Mouse (Mus musculus): ENCODE results near the gene Rrp1. TPM values are rescaled to one million over a fixed set of nuclear protein-coding genes. Genes with fewer than 3 reads are reported as not detected.
"Not testable (repeated sequence)": the region's sequence is repeated elsewhere in the genome, so short reads cannot be mapped to it uniquely, and the experiment has no call there.

Rrp1 gene
- total RNA-seq, 2 experiments from 2014 or later: 349 to 350 TPM

DNA sequence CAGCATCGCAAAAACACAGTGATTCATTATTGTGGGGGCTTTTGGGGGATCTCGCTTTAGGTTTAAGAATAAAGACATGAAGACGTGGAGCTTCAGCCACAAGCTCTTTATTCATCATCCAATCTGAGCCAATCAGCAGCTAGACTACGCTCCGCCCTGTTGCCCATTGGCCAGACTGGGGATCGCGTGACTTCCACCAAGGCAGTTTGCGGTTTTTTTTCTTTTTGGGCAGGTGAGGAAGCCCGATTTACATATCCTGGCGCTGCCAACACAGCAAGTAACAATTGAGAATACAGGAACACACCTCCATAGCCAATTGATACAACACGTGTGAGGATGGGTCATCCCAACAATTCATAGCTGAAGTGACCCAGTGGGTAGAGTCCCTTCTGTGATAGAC is 15.2 kb upstream of the Rrp1 start:
- intact Hi-C loops (cut with DNase I): no loop called here

DNA sequence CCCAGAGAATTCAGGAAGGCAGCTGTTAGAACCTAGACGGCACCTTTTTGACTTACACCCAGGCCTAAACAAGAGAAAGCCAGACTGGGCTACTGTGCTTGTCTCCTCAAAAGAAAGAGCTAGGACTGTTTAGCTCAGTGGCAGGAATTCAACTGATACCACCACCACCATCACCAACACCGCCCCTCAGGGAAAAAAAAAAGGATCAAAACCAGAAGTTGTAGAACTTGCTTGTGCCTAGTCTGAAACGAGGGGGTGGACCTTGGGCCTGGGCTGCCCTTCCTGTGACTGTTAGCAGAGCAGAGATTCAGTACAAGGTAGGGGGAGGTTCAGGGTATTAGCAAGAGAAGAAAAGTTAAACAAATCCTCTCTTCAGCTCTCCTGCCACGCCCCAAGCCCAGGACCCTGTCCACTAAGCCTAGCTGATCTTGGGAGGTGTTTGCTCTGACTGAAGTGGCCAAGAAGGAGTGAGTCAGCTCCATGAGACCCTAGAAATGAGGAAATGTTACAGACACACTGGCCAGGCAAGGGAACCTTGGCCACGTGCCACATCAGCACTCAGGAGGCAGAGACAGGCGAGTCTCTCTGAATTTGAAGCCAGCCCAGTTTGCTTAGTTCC is 13.4 kb upstream of the Rrp1 start:
- intact Hi-C loops (cut with DNase I): no loop called here
- DNase-seq (ENCODE audit: low spot score in 2 of 2): no peak

More for the DNA sequence above, 15.2 kb upstream of the Rrp1 start:
- DNase-seq (ENCODE audit: low spot score in 2 of 2): no peak

DNA sequence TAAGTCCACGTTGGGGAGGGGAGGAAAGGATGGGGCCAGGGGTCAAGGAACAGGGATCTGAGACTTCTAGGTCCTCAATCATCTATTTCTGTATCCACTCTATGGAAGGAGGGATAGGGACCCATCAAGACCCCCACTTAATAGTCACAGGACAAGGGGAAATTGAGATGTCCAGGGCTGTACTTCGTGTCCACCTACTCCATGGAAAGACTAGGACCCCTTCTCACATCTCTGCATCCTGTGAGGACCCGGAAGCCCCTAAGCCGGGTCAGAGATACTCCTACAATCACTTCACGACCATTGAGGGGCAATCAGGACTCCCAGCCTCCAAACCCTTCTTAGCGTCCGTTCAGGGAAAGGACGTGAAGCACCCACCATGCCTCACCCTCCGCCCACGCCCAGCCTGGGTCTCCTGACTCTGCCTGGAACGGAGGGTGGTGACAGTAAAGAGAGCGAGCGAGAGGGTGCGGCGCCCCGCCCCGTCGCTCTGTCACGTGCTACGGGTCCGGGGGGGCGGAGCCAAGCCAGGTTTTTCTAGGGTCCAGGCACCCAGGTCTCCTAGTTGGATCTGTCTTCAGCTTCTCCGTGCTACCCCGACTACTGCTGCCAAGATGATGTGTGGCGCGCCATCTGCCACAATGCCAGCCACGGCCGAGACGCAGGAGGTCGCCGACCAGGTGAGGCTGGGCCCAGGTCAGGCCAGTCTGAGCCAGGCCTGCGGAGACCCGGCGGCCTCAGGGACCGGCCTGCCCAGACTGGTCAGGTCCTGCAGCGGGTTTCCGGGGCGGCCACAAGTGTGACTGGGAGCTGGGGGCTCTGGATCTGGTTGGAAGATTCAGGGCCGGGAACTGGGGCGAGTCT is 12.6 kb upstream of the Rrp1 start, which contains the start of gene Cstb:
Gene Cstb (plus strand): TSS at position 489 of the 861 bp plus-strand sequence.
- intact Hi-C loops (cut with DNase I): no loop called here
- peak; percentile 84 to 90 for DNase-seq (ENCODE audit: low spot score in 2 of 2)

DNA sequence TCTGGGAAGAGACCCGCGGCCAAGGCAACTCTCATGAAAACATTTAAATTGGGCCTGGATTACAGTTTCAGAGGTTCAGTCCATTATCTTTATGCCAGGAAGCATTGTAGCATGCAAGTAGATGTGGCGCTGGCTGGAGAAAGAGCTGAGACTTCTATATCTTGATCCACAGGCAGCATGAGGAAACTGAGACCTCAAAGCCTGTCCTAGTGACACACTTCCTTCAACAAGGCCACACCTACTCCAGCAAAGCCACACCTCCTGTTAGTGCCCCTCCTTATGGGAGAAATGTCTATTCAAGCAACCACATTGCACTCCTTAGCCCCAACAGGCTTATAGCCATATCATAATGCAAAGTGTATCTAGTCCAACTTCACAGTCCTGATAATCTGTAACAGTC is 9.8 kb upstream of the Rrp1 start:
- no peak for DNase-seq (ENCODE audit: low spot score in 2 of 2)
- intact Hi-C loops (cut with DNase I): no loop called here

DNA sequence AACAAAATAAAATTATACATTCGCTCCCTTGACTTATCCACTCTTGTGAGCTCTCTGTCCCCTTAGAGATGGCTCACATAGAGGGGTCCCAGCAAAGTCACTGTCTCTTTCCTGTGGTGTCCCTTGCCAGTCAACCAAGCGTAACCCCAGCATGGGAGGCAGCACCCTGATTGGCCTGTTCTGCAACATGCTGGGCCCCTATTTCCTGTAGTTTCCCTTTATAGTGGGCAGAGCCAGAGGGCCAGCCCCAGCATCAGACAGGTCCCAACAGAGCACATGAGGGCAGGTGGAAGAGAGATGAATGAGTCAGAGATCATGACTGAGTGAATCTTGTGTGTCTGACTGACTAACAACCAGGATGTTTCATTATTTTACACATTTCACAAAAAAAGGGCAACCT is 8.1 kb upstream of the Rrp1 start:
- no peak for DNase-seq (ENCODE audit: low spot score in 2 of 2)
- intact Hi-C loops (cut with DNase I): no loop called here

DNA sequence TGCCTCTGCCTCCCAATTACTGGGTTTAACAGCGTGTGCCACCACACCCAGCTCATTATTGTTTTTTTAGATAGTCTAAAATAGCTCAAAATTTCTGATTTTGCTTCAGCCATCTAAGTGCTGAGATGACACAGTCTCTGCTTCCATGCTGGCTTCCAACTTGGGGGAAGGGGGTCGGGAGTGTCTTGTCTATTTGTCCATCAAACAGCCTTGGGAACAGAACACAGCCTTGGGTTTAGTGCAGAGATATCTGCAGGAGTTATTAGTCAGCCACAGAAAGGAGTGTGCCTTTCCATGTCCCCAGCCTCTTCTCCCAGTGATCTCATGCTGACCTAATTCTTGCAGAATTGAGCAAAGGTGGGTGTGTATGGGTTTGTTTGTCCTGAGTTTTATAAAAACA is 5.9 kb upstream of the Rrp1 start:
- intact Hi-C loops (cut with DNase I): no loop called here
- no peak for DNase-seq (ENCODE audit: low spot score in 2 of 2)

DNA sequence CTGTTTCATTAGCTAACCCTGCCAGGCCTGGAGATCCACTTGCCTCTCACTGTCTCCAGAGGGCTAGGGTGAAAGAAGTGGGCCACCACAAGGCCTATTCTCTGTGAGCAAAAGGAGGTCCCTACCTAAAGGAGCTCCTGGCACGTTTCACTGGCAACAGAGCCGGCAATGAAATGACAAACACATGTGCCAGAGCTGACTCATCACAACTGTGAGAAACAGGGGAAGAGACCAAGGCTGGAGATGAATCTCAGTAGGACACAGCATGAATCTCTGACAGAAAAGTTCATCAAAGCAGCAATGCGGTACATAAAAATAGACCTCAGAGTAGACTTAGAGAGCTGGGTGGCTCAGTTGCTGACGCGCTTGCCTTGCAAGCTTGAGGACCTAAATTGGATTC is 5.0 kb upstream of the Rrp1 start:
- peak in 1 of 2 experiments; percentile 80 for DNase-seq (ENCODE audit: low spot score in 2 of 2)
- intact Hi-C loops (cut with DNase I): no loop called here

DNA sequence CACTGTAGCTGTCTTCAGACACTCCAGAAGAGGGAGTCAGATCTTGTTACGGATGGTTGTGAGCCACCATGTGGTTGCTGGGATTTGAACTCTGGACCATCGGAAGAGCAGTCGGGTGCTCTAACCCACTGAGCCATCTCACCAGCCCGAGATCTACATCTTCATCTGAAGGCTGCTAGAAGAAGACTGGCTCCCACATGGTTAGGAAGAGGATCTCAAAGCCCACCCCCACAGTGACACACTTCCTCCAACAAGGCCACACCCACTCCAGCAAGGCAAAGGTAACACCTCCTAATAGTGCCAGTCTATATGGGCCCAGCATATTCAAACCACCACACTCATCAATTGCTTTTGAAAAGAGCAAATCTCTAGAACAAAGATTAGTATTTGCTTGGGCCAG is 2.1 kb upstream of the Rrp1 start:
- intact Hi-C loops (cut with DNase I); DNase-seq (ENCODE audit: low spot score in 2 of 2): not testable (repeated sequence)

DNA sequence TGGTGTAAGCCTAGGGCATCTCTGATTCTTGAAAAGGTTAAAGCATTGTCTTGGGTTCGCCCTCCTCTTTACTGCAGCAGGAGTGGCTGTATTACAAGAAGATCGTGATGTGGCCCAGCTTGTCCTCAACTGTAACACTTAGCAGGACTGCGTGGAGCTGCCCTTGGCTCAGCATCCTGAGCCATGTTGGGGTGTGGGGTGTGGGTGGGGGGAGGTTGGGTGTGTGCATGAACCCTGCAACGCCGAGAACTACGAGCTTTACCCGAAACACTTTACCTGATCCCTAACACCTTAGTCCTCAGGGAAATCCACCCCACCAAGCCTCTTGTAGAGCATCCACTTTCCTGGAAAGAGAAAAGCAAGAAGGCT is 293 bp upstream of the Rrp1 start:
- intact Hi-C loops (cut with DNase I): no loop called here
- DNase-seq (ENCODE audit: low spot score in 2 of 2): no peak

DNA sequence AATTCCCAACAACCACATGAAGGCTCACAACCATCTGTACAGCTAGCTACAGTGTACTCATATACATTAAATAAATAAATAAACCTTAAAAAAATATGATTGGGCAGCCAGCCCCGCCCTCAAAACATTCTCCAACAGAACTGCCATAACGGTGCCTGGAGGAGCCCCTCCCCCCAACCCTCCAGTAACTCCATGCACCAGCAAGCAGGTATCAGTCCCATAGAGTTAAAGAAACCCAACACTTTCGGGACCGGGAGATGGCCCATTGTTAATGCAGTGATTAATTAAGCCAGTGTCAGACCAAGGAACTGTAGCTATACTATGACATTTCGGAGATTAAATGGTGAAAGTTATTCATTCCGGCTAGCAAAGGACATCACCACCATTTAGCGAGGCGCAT is 992 bp downstream of the Rrp1 start:
- intact Hi-C loops (cut with DNase I): no loop called here
- no peak for DNase-seq (ENCODE audit: low spot score in 2 of 2)

DNA sequence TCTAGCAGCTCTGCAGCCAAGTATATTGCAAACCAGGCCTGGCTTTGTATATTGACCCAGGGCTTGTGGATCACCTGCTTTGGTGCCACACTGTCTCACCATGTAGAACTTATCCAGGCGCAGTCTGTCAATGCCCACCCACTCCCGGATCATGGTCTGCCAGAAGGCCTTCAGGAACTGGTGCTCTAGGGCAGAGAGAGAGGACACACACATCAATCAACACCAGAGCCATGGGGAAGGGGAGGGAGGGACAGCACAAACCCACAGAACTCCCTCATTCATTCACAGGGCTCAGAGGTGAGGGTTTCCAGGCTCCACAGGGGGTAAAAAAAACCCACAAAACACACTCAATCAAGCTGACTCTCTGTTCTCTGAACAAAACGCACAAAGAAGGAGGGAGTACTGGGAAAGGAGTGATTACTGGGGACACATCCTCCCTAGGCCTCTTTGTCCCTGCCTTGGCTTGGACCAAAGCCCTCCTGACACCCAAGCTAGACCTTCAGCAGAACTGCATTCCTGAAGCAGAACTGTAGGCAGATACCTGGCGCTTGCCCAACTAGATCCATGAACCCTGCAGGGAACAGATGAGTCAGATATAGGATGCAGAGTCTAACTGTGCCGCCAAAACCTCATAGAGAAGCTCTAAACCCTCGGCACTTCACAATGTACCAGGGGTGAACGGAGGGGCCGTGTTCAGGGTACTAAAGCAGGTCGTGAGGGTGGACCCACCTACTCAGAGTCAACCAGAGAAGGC is 3.6 kb downstream of the Rrp1 start:
- intact Hi-C loops (cut with DNase I): no loop called here
- DNase-seq (ENCODE audit: low spot score in 2 of 2): no peak

DNA sequence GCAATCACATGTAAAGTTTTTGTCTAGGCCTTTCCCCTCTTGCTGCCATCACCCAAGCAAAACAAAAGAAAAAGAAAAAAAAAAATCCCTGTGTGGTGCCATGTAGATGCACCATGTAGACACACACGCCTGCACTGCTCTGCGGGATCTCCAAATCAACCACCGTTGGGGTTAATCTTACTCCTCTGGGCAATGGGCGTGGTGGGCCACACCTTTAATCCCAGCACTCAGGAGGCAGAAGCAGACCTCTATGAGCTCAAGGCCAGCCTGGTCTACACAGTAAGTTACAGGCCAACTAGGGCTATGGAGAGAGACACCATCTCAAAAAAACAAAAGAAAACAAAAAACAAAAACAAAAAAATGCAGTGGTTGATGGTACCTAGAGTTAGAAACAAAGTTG is 5.7 kb downstream of the Rrp1 start:
- intact Hi-C loops (cut with DNase I): no loop called here
- no peak for DNase-seq (ENCODE audit: low spot score in 2 of 2)

DNA sequence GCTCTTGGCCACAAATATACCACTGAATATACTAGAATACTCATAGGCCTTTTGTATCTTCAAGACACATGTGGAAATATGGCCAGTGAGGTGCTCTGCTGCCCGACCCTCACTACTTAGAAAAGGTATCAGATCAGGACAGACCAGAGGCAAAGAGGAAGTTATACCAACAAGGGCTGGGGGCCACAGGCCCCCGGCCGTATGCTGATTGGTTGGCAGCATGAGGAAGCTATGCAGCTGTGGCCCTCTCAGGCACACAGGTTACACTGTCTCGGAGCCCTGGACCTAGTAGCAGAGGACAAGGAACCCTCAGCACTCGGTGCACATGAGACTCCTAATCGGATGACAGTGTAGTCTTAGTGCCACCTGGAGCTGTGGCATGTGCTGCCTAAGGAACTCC is 6.7 kb downstream of the Rrp1 start:
- no peak for DNase-seq (ENCODE audit: low spot score in 2 of 2)
- intact Hi-C loops (cut with DNase I): no loop called here

DNA sequence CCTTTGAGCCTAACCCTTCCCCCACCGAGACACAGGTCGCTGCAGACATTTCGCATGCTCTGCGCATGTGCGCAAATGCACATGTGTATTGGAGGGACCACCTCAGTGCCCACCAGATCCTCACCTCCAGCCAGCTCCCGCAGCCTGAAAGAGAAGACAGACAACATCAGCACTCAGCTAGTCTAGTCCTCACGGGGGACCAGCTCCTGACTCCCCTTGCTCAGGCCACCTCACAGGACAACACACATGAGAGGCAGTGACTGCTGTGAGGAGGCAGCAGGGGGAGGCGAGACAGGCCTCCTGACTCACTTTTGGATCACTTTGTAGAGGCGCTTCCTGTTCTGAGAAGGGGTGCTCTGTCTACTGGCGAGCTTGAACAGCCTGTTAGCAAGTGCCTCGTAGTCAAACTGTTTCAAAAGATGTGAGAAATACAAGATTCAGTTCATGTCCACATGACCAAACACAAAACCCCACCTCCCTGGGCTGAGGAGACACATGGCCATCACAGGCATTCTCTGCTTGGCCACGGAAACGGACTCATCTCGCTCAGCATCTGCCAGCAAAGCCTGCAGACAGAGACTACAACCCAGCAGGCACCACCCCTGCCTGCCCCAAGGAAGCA is 10.4 kb downstream of the Rrp1 start:
- no peak for DNase-seq (ENCODE audit: low spot score in 2 of 2)
- intact Hi-C loops (cut with DNase I): no loop called here

DNA sequence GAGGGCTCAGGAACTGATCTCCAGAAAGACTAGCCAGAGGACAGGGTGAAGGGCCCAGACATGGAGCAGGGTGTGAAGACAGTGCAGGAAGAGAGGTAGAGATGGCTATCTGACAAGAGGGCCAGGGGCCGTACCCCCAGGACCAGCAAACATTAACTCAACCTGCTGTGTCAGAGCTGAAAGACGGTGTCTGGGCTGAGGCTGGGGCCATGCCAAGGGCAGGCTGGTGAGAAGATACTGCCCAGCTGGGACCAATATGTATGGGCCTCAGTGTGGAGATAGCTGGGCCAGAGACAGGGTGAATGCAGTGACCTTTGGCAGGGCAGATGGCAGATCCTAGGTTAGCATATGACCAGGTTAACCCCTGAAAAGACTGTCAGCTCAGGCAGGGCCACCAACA is 11.7 kb downstream of the Rrp1 start:
- DNase-seq (ENCODE audit: low spot score in 2 of 2): no peak
- intact Hi-C loops (cut with DNase I): no loop called here

DNA sequence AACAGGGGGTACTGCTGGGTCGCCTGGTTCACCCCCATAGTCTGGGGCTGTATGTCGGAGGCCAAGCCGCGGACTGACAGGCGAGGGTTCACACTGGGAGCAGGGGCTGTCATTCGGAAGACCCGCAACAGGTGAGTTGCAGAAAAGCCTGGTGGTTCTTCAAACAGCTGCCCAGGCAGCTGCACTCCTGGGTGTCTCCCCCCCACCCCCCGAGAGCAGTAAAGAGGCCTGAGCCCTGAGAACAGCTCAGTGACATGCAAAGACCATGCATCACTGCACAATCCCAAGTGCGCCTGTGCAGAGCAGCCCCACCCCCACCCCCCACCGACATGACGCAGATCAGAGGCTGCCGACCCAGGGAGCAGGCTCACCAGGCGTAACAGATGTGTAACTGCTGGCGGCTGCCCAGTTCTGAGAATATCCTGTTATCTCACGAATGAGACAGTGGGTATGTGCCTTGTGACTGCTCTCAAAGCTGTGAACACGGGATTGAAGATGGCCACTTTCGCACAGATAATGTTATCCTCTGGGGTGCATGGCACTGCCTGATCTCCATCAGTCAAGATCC is 13.7 kb downstream of the Rrp1 start:
- no peak for DNase-seq (ENCODE audit: low spot score in 2 of 2)
- intact Hi-C loops (cut with DNase I): loop anchor here (5.0 kb wide), 1 partner anchor 212 kb away; the partner anchor contains the start of gene Pwp2

DNA sequence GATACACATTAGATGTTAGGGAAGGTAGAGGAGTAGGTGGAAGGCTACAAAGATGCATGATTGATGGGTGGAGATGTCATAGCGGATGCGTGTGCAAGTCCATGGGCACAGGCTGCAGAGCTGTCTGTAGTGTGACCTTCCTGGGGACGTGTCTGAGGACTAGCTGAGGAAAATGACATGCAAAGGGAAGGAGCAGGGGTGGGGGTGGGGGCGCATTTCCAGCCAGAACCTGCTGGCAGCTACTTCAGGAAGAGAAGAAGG is 16.3 kb downstream of the Rrp1 start:
- no peak for DNase-seq (ENCODE audit: low spot score in 2 of 2)
- intact Hi-C loops (cut with DNase I): loop anchor here (1.0 to 5.0 kb wide), 2 partner anchors 117 to 209 kb away; partner anchors contain the start of gene Pwp2

DNA sequence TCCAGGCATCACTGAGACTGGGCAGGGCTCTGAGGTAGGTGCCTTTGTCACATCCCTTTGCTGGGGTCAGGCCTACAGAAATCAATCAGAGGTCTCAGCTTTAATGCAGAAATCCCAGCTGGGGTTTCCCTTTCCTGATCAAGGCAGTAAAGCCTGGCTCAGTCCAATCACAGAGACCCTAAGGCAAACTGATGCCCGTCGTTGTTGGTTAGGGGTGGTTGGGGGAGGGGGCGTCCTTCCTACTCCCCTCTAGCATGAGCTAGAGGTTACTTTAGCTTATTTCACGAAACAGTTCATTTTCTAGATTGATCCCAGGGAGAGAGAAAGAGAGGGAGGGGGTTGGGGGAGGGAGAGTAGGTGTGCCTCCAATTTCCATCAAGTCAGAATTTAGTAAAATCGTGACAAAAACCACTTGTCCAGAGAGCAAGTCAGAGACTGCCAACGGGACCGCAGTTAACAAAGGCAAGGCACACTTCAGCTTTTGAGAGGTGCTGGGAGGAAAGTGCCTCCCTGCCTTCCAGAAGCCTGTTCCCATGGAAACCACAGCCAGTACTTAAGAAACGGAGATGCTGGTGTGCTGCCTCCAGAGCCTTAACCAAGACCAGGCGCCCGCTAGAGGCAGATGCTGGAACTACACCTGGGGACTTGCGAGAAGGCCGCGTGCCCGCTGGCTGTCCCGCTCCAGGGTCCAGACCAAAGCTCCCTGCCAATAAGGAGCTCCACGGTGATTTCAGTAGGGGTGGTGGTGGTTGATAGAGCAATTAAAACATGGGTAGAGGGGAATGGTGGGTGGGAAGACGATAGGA is 16.8 kb downstream of the Rrp1 start:
- DNase-seq (ENCODE audit: low spot score in 2 of 2): peak; percentile 96 to 98
- intact Hi-C loops (cut with DNase I): loop anchor here (1.0 to 5.0 kb wide), 2 partner anchors 117 to 209 kb away; partner anchors contain the start of gene Pwp2

DNA sequence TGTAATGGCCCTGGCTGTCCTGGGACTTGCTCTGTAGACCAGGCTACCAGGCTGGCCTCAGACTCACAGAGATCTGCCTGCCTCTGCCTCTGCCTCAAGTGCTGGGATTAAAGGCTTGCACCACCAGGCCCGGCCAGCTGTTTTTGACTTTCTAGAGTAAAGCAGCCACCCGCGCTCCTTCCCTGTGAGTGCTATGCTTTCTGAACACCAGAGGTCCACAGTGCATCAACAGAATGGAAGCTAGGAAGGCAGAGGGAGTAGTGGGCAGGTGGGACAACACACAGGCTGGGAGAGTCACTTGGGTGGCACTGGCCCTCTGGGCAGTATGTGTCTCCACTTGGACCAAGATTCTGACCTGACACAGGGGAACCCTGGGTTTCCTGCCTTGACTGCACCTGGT is 17.5 kb downstream of the Rrp1 start:
- intact Hi-C loops (cut with DNase I): loop anchor here (5.0 kb wide), 1 partner anchor 208 kb away; the partner anchor contains the start of gene Pwp2
- DNase-seq (ENCODE audit: low spot score in 2 of 2): no peak
